Mouse (Mus musculus): ENCODE results near the gene Etfb. TPM values are rescaled to one million over a fixed set of nuclear protein-coding genes. Genes with fewer than 3 reads are reported as not detected.
A peak's percentile ranks its signal among the peaks of the same experiment; 100 is the strongest.

The Etfb gene
- polyA plus RNA-seq, 1 experiment from 2014 or later: 248 TPM

DNA sequence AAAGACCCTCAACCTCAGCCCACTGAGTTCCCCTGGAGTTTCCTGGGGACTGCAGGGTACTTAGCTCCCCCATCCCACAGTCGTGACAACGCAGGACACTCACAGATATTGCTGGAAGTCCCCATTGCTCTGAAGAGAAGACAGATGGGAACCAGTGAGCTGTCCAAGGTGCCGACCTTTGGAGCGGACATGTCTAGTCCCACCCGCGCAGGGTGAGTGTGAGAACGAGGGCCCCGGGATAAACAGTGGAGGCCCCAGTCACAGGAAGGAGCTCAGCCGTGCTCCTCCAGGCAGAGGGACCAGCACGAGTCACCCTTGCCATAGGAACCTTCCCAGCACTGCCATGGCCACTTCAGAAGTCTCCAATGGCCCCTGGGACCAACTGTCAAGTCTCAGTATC lies 39.4 kb downstream of the Etfb start:
- Histone ChIP-seq H3K4me1 (peaks cover 6% of the 10 kb centered on the region), H3K9me3 (replicated peaks) (no peaks in the 10 kb centered on the region), H3K27me3 (ENCODE audit: low read depth, poor library complexity, severe bottlenecking) (peaks cover 19% of the 10 kb centered on the region), H3K4me3 (no peak overlapping the region), H3K27ac (no peak overlapping the region), H3K36me3 (no peaks in the 10 kb centered on the region)
- 8% methylated on average over 10 of the region's 10 CpGs for WGBS
- DNase-seq (ENCODE audit: low spot score): peak; percentile 50

DNA sequence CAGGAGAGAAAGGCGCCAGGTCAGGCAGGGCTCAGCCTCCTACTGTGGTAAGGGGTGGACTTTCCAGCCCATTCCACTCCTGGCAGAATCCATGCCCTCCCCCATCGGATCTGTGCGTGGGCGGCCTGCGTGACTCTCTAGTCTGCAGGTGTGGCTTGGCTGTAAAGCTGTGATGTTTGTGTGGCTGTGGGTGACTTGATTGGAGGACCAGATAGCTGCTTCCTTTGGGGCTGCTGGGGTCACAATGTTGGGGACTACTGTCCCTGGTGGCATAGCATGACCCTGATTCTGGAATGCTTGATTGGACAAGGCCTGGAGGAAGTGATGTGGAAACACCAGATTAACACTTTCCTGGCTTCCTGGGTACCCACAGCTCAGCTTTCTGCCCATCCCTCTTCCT lies 44.8 kb downstream of the Etfb start:
- no peaks in the 10 kb centered on the region for H3K9me3 ChIP-seq (replicated peaks)
- H3K27me3 ChIP-seq (ENCODE audit: low read depth, poor library complexity, severe bottlenecking): peaks cover 55% of the 10 kb centered on the region
- peaks cover 14% of the 10 kb centered on the region for H3K4me1 ChIP-seq
- H3K36me3 ChIP-seq: no peaks in the 10 kb centered on the region
- H3K4me3 ChIP-seq: 0 out of 2 replicates have a peak overlapping the region, but pooled peaks have one; percentile 67
- 59% methylated on average over 5 of the region's 5 CpGs for WGBS
- H3K27ac ChIP-seq: no peak overlapping the region
- no peak for DNase-seq (ENCODE audit: low spot score)

DNA sequence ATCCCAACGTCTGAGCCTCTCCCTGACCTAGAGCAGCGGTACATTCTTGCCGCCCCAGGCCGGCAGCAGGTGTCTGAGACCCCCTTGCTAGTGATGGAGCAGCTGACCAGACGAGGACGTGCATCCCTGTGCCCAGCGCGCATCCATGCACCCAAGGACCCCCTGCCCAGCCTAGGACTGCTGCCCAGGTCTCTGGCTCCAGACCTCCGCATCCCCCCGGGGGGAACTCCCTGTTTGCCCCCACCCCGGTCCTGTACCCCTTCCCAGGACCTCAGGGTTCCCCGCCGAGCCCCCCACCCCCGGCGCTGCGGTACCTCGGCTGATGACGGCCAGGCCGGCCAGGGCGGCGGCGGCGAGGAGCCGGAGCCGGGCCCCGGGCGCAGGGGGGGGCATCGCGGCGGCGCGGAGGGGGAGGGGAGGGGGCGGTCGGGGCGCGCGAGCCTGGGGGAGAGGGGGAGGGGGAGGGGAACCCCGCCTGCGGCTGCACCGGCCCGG lies 45.8 kb downstream of the Etfb start, which contains the start of gene Iglon5:
Iglon5 (minus strand) TSS at position 445 of the 495 bp plus-strand sequence.
- Histone ChIP-seq H3K36me3 (no peaks in the 10 kb centered on the region), H3K4me1 (peaks cover 14% of the 10 kb centered on the region), H3K27me3 (ENCODE audit: low read depth, poor library complexity, severe bottlenecking) (peaks cover 63% of the 10 kb centered on the region), H3K9me3 (replicated peaks) (no peaks in the 10 kb centered on the region), H3K4me3 (peak within 1 kb of the TSS; percentile 67), H3K27ac (peak within 1 kb of the TSS; percentile 88)
- DNase-seq (ENCODE audit: low spot score): peak; percentile 46
- WGBS: 2% methylated on average over 24 of the region's 41 CpGs

DNA sequence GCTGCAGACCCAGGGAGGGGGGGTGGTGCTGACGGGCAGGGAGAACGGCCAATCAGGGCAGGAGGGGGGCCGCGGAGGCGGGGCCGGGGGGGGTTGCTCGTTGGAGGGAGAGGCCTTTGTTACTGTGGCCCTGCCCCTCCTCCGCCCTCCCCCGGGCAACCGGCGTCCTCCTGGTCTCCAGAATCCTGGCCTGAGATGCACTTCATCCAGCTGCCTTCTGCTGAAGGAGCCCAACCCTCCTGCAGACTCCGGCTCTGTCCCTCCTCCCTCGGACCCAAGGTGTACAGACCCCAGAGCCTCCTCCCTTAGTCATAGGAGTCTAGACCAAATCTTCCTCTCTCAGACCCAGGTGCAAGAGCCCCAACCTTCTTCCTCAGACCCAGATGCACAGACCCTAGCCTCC lies 46.3 kb downstream of the Etfb start:
- 0% methylated on average over 8 of the region's 13 CpGs for WGBS
- H3K27ac ChIP-seq: peak overlapping the region; percentile 88
- DNase-seq (ENCODE audit: low spot score): peak; percentile 86
- H3K36me3 ChIP-seq: no peaks in the 10 kb centered on the region
- H3K4me3 ChIP-seq: peak overlapping the region; percentile 67
- H3K9me3 ChIP-seq (replicated peaks): no peaks in the 10 kb centered on the region
- peaks cover 68% of the 10 kb centered on the region for H3K27me3 ChIP-seq (ENCODE audit: low read depth, poor library complexity, severe bottlenecking)
- peaks cover 14% of the 10 kb centered on the region for H3K4me1 ChIP-seq

DNA sequence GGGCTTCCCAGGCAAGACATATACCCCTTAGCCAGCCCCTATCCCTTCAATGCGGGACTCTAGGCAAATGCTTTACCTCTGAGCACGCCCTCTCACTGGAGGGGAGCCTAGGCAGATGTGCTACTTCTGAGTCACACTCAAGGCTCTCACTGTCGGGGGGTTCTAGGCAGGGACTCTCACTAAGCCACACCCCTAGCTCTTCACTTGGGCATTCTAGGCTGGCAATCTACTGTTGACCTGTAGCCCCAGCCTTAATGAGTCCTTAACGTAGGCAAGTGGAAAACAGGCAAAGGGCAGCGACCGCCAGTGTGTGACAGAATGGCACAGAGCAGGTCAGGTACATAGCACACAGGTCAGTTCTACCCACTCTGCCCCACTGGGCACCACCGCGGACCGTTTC lies 47.0 kb downstream of the Etfb start:
- H3K9me3 ChIP-seq (replicated peaks): no peaks in the 10 kb centered on the region
- peaks cover 75% of the 10 kb centered on the region for H3K27me3 ChIP-seq (ENCODE audit: low read depth, poor library complexity, severe bottlenecking)
- 58% methylated on average over 9 of the region's 9 CpGs for WGBS
- H3K4me3 ChIP-seq: no peak overlapping the region
- H3K27ac ChIP-seq: no peak overlapping the region; the same call in 1 of the 2 replicates
- peaks cover 14% of the 10 kb centered on the region for H3K4me1 ChIP-seq
- DNase-seq (ENCODE audit: low spot score): no peak
- no peaks in the 10 kb centered on the region for H3K36me3 ChIP-seq

DNA sequence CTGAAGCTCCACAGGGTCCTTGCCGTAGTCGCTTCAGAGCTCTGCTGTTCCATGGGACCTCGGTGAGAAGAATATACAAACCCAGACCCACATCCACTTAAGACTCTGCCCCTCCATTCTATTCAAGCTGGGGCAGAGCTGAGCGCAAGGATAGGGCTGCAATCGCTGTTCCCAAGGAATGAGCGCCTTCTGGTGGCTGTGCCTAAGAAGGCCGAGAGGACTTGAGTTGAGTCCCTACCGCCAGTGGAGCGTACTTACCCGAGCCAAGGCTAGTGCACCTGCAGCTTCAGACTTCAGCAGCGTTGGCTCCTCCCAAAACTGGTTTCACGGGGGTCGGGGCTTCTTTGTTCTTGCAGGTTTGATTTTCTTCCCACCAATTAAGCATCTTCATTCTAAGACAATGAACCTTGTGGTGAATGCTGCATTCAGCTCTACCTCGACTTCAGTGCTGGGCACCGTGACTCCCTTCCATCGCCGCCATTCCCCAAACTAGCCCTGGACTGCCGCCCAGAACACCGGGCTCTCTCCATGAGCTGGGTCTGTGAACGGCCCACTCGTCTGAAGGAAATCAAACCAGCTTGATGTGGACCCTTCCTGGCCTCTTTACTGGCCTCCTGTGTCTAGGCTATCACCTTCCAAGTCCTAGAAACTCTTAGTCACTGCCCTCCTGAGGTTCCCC lies 51.6 kb downstream of the Etfb start:
- no peak for DNase-seq (ENCODE audit: low spot score)
- Histone ChIP-seq H3K4me1 (peaks cover 4% of the 10 kb centered on the region), H3K27me3 (ENCODE audit: low read depth, poor library complexity, severe bottlenecking) (peaks cover 48% of the 10 kb centered on the region), H3K36me3 (no peaks in the 10 kb centered on the region), H3K27ac (no peak overlapping the region), H3K9me3 (replicated peaks) (0 out of 2 replicates have a peak, but pooled peaks cover 2% of the 10 kb centered on the region), H3K4me3 (no peak overlapping the region)
- WGBS: 14% methylated on average over 21 of the region's 21 CpGs

Small RNA genes within 50 kb of the gene (microRNA-seq; reads per million reads assigned to microRNA genes)
- not detected for gene Mir7051

Other genes starting within 250 kb of the Etfb start
- gene Zfp715, start 130.8 kb upstream of the Etfb start, polyA plus RNA-seq (2016; fragmentation: Nextera tagmentation; extraction: Ambion mirVana): 8.4 and 11.0 TPM in 2 replicates
- gene Siglecf, start 92.7 kb upstream of the Etfb start, polyA plus RNA-seq (2016; fragmentation: Nextera tagmentation; extraction: Ambion mirVana): 0.20 and 0.29 TPM in 2 replicates
- gene Siglecg, start 35.9 kb upstream of the Etfb start, polyA plus RNA-seq (2016; fragmentation: Nextera tagmentation; extraction: Ambion mirVana): 0.26 TPM in 2 replicates
- gene Lim2, start 16.4 kb upstream of the Etfb start, polyA plus RNA-seq (2016; fragmentation: Nextera tagmentation; extraction: Ambion mirVana): not detected in 2 replicates
- gene Nkg7, start 7.0 kb upstream of the Etfb start, polyA plus RNA-seq (2016; fragmentation: Nextera tagmentation; extraction: Ambion mirVana): 0.28 TPM in 1 of 2 replicates, not detected in the other
- not detected in 2 replicates for gene Cldnd2, start 3.3 kb upstream of the Etfb start, polyA plus RNA-seq (2016; fragmentation: Nextera tagmentation; extraction: Ambion mirVana)
- gene Gm45233, start within 50 bp of the Etfb start, polyA plus RNA-seq (2016; fragmentation: Nextera tagmentation; extraction: Ambion mirVana): 0.78 TPM in 1 of 2 replicates, not detected in the other
- gene Vsig10l, start 19.1 kb downstream of the Etfb start, polyA plus RNA-seq (2016; fragmentation: Nextera tagmentation; extraction: Ambion mirVana): 1.2 and 1.3 TPM in 2 replicates
- gene Iglon5, start 46.0 kb downstream of the Etfb start, polyA plus RNA-seq (2016; fragmentation: Nextera tagmentation; extraction: Ambion mirVana): 0.21 and 0.46 TPM in 2 replicates
- not detected in 2 replicates for gene 4931406B18Rik, start 61.9 kb downstream of the Etfb start, polyA plus RNA-seq (2016; fragmentation: Nextera tagmentation; extraction: Ambion mirVana)
- 0.48 and 0.59 TPM in 2 replicates for gene Cd33, start 100.3 kb downstream of the Etfb start, polyA plus RNA-seq (2016; fragmentation: Nextera tagmentation; extraction: Ambion mirVana)
- 4.3 and 5.4 TPM in 2 replicates for gene Zfp658, start 118.2 kb downstream of the Etfb start, polyA plus RNA-seq (2016; fragmentation: Nextera tagmentation; extraction: Ambion mirVana)
- 13.3 and 15.4 TPM in 2 replicates for gene Zfp719, start 135.5 kb downstream of the Etfb start, polyA plus RNA-seq (2016; fragmentation: Nextera tagmentation; extraction: Ambion mirVana)
- 0.99 and 1.0 TPM in 2 replicates for gene Zfp819, start 163.1 kb downstream of the Etfb start, polyA plus RNA-seq (2016; fragmentation: Nextera tagmentation; extraction: Ambion mirVana)
- not detected in 2 replicates for gene Ceacam18, start 190.6 kb downstream of the Etfb start, polyA plus RNA-seq (2016; fragmentation: Nextera tagmentation; extraction: Ambion mirVana)
- gene Siglece, start 216.1 kb downstream of the Etfb start, polyA plus RNA-seq (2016; fragmentation: Nextera tagmentation; extraction: Ambion mirVana): 0.21 TPM in 1 of 2 replicates, not detected in the other
- gene Ctu1, start 227.9 kb downstream of the Etfb start, polyA plus RNA-seq (2016; fragmentation: Nextera tagmentation; extraction: Ambion mirVana): 21.3 and 21.6 TPM in 2 replicates
- gene Klk14, start 246.3 kb downstream of the Etfb start, polyA plus RNA-seq (2016; fragmentation: Nextera tagmentation; extraction: Ambion mirVana): not detected in 2 replicates